Mouse (Mus musculus) bone marrow, adult 2 months (tissue): ENCODE data around the gene Tcf20. TPM values are rescaled to one million over a fixed set of nuclear protein-coding genes. Genes with fewer than 3 reads are reported as not detected.

Experiments used
- H3K27ac ChIP-seq: fragments of 200-500 bp; 2 replicates; pipeline ENCODE4 v1.5.1; 2012; ENCODE audit warnings: low read depth, mild to moderate bottlenecking, control low read depth, inconsistent platforms, low read length; ENCODE audit not compliant: control insufficient read depth, poor library complexity, insufficient read depth
- H3K4me1 ChIP-seq: fragments of 200-500 bp; 2 replicates; pipeline ENCODE4 v1.6.1; 2011; ENCODE audit warnings: low read length; ENCODE audit not compliant: control insufficient read depth, insufficient read depth
- H3K4me3 ChIP-seq: fragments of 200-500 bp; replicated peaks from 2 replicates; pipeline ENCODE3; 2011; ENCODE audit warnings: mild to moderate bottlenecking, low read depth, low read length, control low read depth; ENCODE audit not compliant: control insufficient read depth
- CTCF ChIP-seq: fragments of 200-500 bp; IDR thresholded peaks from 2 replicates; pipeline ENCODE4 v1.5.1; 2011; ENCODE audit warnings: low read length, control low read depth; ENCODE audit not compliant: control insufficient read depth, insufficient read depth
- POLR2A ChIP-seq: fragments of 200-500 bp; IDR thresholded peaks from 2 replicates; pipeline ENCODE4 v1.6.1; 2011; ENCODE audit warnings: low read depth, mild to moderate bottlenecking, control low read depth, low read length, borderline replicate concordance; ENCODE audit not compliant: control insufficient read depth
- WGBS: fragments of 180-500 bp; shearing (Covaris S2); methylation state at CpG from one replicate; pipeline ENCODE4 v1.1.7; 2018; 5-methylcytosine and 5-hydroxymethylcytosine counted together
- polyA plus RNA-seq: library from polyadenylated mRNA; stranded (reverse); fragments of >200 nt; gene quantifications from 2 replicates; pipeline ENCODE4 v1.2.4, GENCODE M21; 2011; ENCODE audit warnings: low replicate concordance; ENCODE audit not compliant: missing spikeins, insufficient read depth, insufficient read length

The Tcf20 gene
- polyA plus RNA-seq, 1 experiment, result 26.4 TPM

GRCm38 (mm10) chr15:82921559-82921958 is 66.1 kb downstream of the Tcf20 start:
- TF ChIP-seq CTCF (no peak), POLR2A (no peak)
- no peaks in the 10 kb centered on the region for H3K4me1 ChIP-seq
- WGBS, result 26% methylated on average over 1 of the region's 1 CpGs

GRCm38 (mm10) chr15:82920895-82921515 is 66.7 kb downstream of the Tcf20 start:
- Histone ChIP-seq H3K4me3 (no peak overlapping the region), H3K27ac (no peak overlapping the region), H3K4me1 (no peaks in the 10 kb centered on the region)
- no peak for TF ChIP-seq CTCF
- TF ChIP-seq POLR2A, result no peak
- 12% methylated on average over 13 of the region's 13 CpGs for WGBS

More at GRCm38 (mm10) chr15:82921559-82921958, 66.1 kb downstream of the Tcf20 start:
- H3K4me3 ChIP-seq, result no peak overlapping the region
- H3K27ac ChIP-seq, result no peak overlapping the region

GRCm38 (mm10) chr15:82917965-82918364 is 69.7 kb downstream of the Tcf20 start:
- Histone ChIP-seq H3K4me1 (peaks cover 5% of the 10 kb centered on the region; the same call in 1 of the 2 replicates), H3K4me3 (no peak overlapping the region), H3K27ac (no peak overlapping the region)
- WGBS, result 70% methylated on average over 3 of the region's 3 CpGs
- TF ChIP-seq CTCF (no peak), POLR2A (no peak)

GRCm38 (mm10) chr15:82917207-82917844 is 70.3 kb downstream of the Tcf20 start:
- no peak overlapping the region for H3K4me3 ChIP-seq
- H3K27ac ChIP-seq, result no peak overlapping the region
- TF ChIP-seq CTCF (no peak), POLR2A (no peak)
- 77% methylated on average over 28 of the region's 28 CpGs for WGBS
- peaks cover 5% of the 10 kb centered on the region; the same call in 1 of the 2 replicates for H3K4me1 ChIP-seq

GRCm38 (mm10) chr15:82914455-82914854 is 73.2 kb downstream of the Tcf20 start:
- Histone ChIP-seq H3K4me1 (peaks cover 5% of the 10 kb centered on the region; the same call in 1 of the 2 replicates), H3K27ac (no peak overlapping the region; the same call in 1 of the 2 replicates), H3K4me3 (no peak overlapping the region)
- TF ChIP-seq CTCF (no peak), POLR2A (no peak)
- 7% methylated on average over 3 of the region's 3 CpGs for WGBS

GRCm38 (mm10) chr15:82911965-82912337 is 75.7 kb downstream of the Tcf20 start:
- TF ChIP-seq POLR2A, result no peak
- TF ChIP-seq CTCF, result no peak
- H3K27ac ChIP-seq, result no peak overlapping the region
- H3K4me1 ChIP-seq, result peaks cover 7% of the 10 kb centered on the region; the same call in 1 of the 2 replicates
- H3K4me3 ChIP-seq, result no peak overlapping the region
- WGBS, result 10% methylated on average over 13 of the region's 13 CpGs

GRCm38 (mm10) chr15:82911001-82911964 is 76.4 kb downstream of the Tcf20 start:
- 38% methylated on average over 44 of the region's 44 CpGs for WGBS
- TF ChIP-seq CTCF (no peak), POLR2A (no peak)
- Histone ChIP-seq H3K4me3 (no peak overlapping the region), H3K27ac (no peak overlapping the region), H3K4me1 (peaks cover 11% of the 10 kb centered on the region; the same call in 1 of the 2 replicates)

- no peak for TF ChIP-seq POLR2A
- no peak for TF ChIP-seq CTCF
- WGBS, result 79% methylated on average over 2 of the region's 2 CpGs
- peaks cover 13% of the 10 kb centered on the region for H3K4me1 ChIP-seq
- no peak overlapping the region for H3K4me3 ChIP-seq
- H3K27ac ChIP-seq, result no peak overlapping the region
Observed at GRCm38 (mm10) chr15:82910596-82910995, 77.1 kb downstream of the Tcf20 start.
